Mouse (Mus musculus) kidney, postnatal 25 days (tissue): ENCODE data around the gene Gpr180.
A peak's percentile ranks its signal among the peaks of the same experiment; 100 is the strongest.

Experiments used
- DNase-seq, 2 experiments: peaks; one replicate each; pipeline ENCODE4 v3.0.0; 2021; ENCODE audit warnings: mixed read lengths in 2 of 2

Gpr180 gene

GRCm38 (mm10) chr14:118209642-118210041 is 72.7 kb downstream of the Gpr180 start:
- DNase-seq = peak in 1 of 2 experiments; percentile 68

GRCm38 (mm10) chr14:118212188-118212804 is 75.3 kb downstream of the Gpr180 start:
- no peak for DNase-seq
